Mouse (Mus musculus): ENCODE measurements around the gene Bnc2. TPM values are rescaled to one million over a fixed set of nuclear protein-coding genes. Genes with fewer than 3 reads are reported as not detected.

The Bnc2 gene
- polyA plus RNA-seq, 1 experiment = 1.8 TPM

GRCm38 (mm10) chr4:84673681-84674307 is 1.3 kb downstream of the Bnc2 start:
- no peak for DNase-seq
- 22% methylated on average over 10 of the region's 10 CpGs for WGBS
- Histone ChIP-seq H3K4me3 (ENCODE audit: control insufficient read depth, insufficient read depth, low read length) (no peak overlapping the region), H3K27ac (ENCODE audit: control insufficient read depth, insufficient read depth, low read length) (no peak overlapping the region), H3K27me3 (ENCODE audit: control insufficient read depth, insufficient read depth, low read length) (no peaks in the 10 kb centered on the region; the same call in 1 of the 2 replicates), H3K4me1 (replicated peaks; ENCODE audit: control insufficient read depth, insufficient read depth, low read length) (no peaks in the 10 kb centered on the region), H3K36me3 (ENCODE audit: control insufficient read depth, insufficient read depth, low read length) (no peaks in the 10 kb centered on the region)
- TF ChIP-seq POLR2A (IDR thresholded peaks at IDR 0.05; ENCODE audit: control insufficient read depth, extremely low read depth, insufficient read depth, low read length, poor library complexity) (no peak), CTCF (IDR thresholded peaks at IDR 0.05; ENCODE audit: borderline replicate concordance, control insufficient read depth, extremely low read depth, insufficient read depth, low read length, poor library complexity) (no peak)

GRCm38 (mm10) chr4:84672181-84672791 is 2.8 kb downstream of the Bnc2 start:
- H3K27ac ChIP-seq (ENCODE audit: control insufficient read depth, insufficient read depth, low read length) = no peak overlapping the region
- H3K4me1 ChIP-seq (replicated peaks; ENCODE audit: control insufficient read depth, insufficient read depth, low read length) = no peaks in the 10 kb centered on the region
- no peaks in the 10 kb centered on the region for H3K36me3 ChIP-seq (ENCODE audit: control insufficient read depth, insufficient read depth, low read length)
- H3K4me3 ChIP-seq (ENCODE audit: control insufficient read depth, insufficient read depth, low read length) = no peak overlapping the region
- H3K27me3 ChIP-seq (ENCODE audit: control insufficient read depth, insufficient read depth, low read length) = no peaks in the 10 kb centered on the region; the same call in 1 of the 2 replicates
- no peak for DNase-seq
- no peak for TF ChIP-seq CTCF (IDR thresholded peaks at IDR 0.05; ENCODE audit: borderline replicate concordance, control insufficient read depth, extremely low read depth, insufficient read depth, low read length, poor library complexity)
- no peak for TF ChIP-seq POLR2A (IDR thresholded peaks at IDR 0.05; ENCODE audit: control insufficient read depth, extremely low read depth, insufficient read depth, low read length, poor library complexity)
- 29% methylated on average over 14 of the region's 14 CpGs for WGBS

DNA sequence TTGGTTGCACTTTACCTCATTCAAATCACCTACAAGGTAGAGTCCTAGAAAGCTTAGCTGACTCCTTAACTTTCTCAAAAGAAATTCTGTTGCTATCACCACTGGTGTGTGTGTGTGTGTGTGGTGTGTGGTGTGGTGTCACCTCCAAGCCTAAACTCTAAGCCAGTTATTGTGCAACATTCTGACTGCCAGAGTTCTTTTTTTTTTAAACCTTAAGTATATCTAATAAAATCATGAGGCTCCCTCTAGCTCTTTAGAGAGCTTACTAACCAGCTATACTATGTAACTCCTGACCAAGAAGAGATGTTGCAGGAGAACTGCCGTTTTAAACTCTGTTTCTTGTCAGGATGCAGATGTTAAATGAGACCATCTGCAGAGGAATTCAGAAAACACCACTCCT is 4.1 kb downstream of the Bnc2 start:
- 14% methylated on average over 1 of the region's 1 CpGs for WGBS
- Histone ChIP-seq H3K27ac (ENCODE audit: control insufficient read depth, insufficient read depth, low read length) (no peak overlapping the region), H3K36me3 (ENCODE audit: control insufficient read depth, insufficient read depth, low read length) (no peaks in the 10 kb centered on the region), H3K4me3 (ENCODE audit: control insufficient read depth, insufficient read depth, low read length) (no peak overlapping the region), H3K4me1 (replicated peaks; ENCODE audit: control insufficient read depth, insufficient read depth, low read length) (no peaks in the 10 kb centered on the region), H3K27me3 (ENCODE audit: control insufficient read depth, insufficient read depth, low read length) (no peaks in the 10 kb centered on the region; the same call in 1 of the 2 replicates)
- TF ChIP-seq POLR2A (IDR thresholded peaks at IDR 0.05; ENCODE audit: control insufficient read depth, extremely low read depth, insufficient read depth, low read length, poor library complexity) (no peak), CTCF (IDR thresholded peaks at IDR 0.05; ENCODE audit: borderline replicate concordance, control insufficient read depth, extremely low read depth, insufficient read depth, low read length, poor library complexity) (no peak)
- DNase-seq = no peak

GRCm38 (mm10) chr4:84669650-84670049 is 5.4 kb downstream of the Bnc2 start:
- Histone ChIP-seq H3K4me3 (ENCODE audit: control insufficient read depth, insufficient read depth, low read length) (no peak overlapping the region), H3K4me1 (replicated peaks; ENCODE audit: control insufficient read depth, insufficient read depth, low read length) (no peaks in the 10 kb centered on the region), H3K27me3 (ENCODE audit: control insufficient read depth, insufficient read depth, low read length) (no peaks in the 10 kb centered on the region; the same call in 1 of the 2 replicates), H3K36me3 (ENCODE audit: control insufficient read depth, insufficient read depth, low read length) (no peaks in the 10 kb centered on the region), H3K27ac (ENCODE audit: control insufficient read depth, insufficient read depth, low read length) (no peak overlapping the region)
- DNase-seq = no peak
- TF ChIP-seq POLR2A (IDR thresholded peaks at IDR 0.05; ENCODE audit: control insufficient read depth, extremely low read depth, insufficient read depth, low read length, poor library complexity) (no peak), CTCF (IDR thresholded peaks at IDR 0.05; ENCODE audit: borderline replicate concordance, control insufficient read depth, extremely low read depth, insufficient read depth, low read length, poor library complexity) (no peak)
- WGBS = 92% methylated on average over 5 of the region's 5 CpGs

- DNase-seq = no peak
- Histone ChIP-seq H3K36me3 (ENCODE audit: control insufficient read depth, insufficient read depth, low read length) (no peaks in the 10 kb centered on the region), H3K4me3 (ENCODE audit: control insufficient read depth, insufficient read depth, low read length) (no peak overlapping the region), H3K27me3 (ENCODE audit: control insufficient read depth, insufficient read depth, low read length) (no peaks in the 10 kb centered on the region; the same call in 1 of the 2 replicates), H3K27ac (ENCODE audit: control insufficient read depth, insufficient read depth, low read length) (no peak overlapping the region), H3K4me1 (replicated peaks; ENCODE audit: control insufficient read depth, insufficient read depth, low read length) (no peaks in the 10 kb centered on the region)
- TF ChIP-seq POLR2A (IDR thresholded peaks at IDR 0.05; ENCODE audit: control insufficient read depth, extremely low read depth, insufficient read depth, low read length, poor library complexity) = no peak
- TF ChIP-seq CTCF (IDR thresholded peaks at IDR 0.05; ENCODE audit: borderline replicate concordance, control insufficient read depth, extremely low read depth, insufficient read depth, low read length, poor library complexity) = no peak
- 94% methylated on average over 12 of the region's 12 CpGs for WGBS
Observed at GRCm38 (mm10) chr4:84668949-84669605, 6.0 kb downstream of the Bnc2 start.

DNA sequence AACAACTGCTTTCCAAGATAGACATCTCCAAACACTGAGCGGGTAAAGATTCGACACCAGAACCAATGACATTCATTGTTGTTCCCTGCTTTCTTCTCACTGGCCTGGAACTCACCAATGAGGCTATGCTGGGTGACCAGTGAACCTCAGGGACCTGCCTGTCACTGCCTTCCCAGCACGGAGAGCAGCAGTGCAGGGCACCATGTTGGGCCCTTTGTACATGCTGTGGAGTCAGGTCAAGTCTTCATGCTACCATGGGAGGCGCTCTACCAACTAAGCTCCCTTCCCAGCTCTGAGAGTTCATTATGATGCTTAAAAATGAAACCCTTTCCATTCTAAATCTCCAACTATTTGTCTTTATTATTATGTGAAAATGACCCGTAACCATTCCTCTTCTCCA is 6.8 kb downstream of the Bnc2 start:
- no peak overlapping the region for H3K4me3 ChIP-seq (ENCODE audit: control insufficient read depth, insufficient read depth, low read length)
- 87% methylated on average over 5 of the region's 5 CpGs for WGBS
- no peaks in the 10 kb centered on the region for H3K27me3 ChIP-seq (ENCODE audit: control insufficient read depth, insufficient read depth, low read length)

More for the DNA sequence above, 6.8 kb downstream of the Bnc2 start:
- no peaks in the 10 kb centered on the region for H3K4me1 ChIP-seq (replicated peaks; ENCODE audit: control insufficient read depth, insufficient read depth, low read length)
- no peak overlapping the region for H3K27ac ChIP-seq (ENCODE audit: control insufficient read depth, insufficient read depth, low read length)
- H3K36me3 ChIP-seq (ENCODE audit: control insufficient read depth, insufficient read depth, low read length) = no peaks in the 10 kb centered on the region
- TF ChIP-seq CTCF (IDR thresholded peaks at IDR 0.05; ENCODE audit: borderline replicate concordance, control insufficient read depth, extremely low read depth, insufficient read depth, low read length, poor library complexity) = no peak
- TF ChIP-seq POLR2A (IDR thresholded peaks at IDR 0.05; ENCODE audit: control insufficient read depth, extremely low read depth, insufficient read depth, low read length, poor library complexity) = no peak
- DNase-seq = no peak

Measured in thymus, adult 2 months (tissue).